Mouse (Mus musculus) naive thymus-derived CD4-positive, alpha-beta T cell, adult 2 months (primary cell): ENCODE measurements around the gene Foxp3.
A peak's percentile ranks its signal among the peaks of the same experiment; 100 is the strongest.

Experiments
- DNase-seq: peaks from one replicate; pipeline ENCODE4 v3.0.0-alpha.2; 2011; ENCODE audit warnings: low read depth

Gene Foxp3

GRCm38 (mm10) chrX:7617889-7618551 lies 44.6 kb downstream of the Foxp3 start:
- DNase-seq: peak; percentile 74

- DNase-seq: no peak
Observed at GRCm38 (mm10) chrX:7632560-7632959, 59.1 kb downstream of the Foxp3 start.

GRCm38 (mm10) chrX:7635101-7635500 lies 61.7 kb downstream of the Foxp3 start:
- no peak for DNase-seq

GRCm38 (mm10) chrX:7638401-7639091 lies 65.1 kb downstream of the Foxp3 start, which contains the start of gene Syp:
Gene Syp (plus strand): TSS chrX:7638471.
- DNase-seq: peak; percentile 77

GRCm38 (mm10) chrX:7639536-7640325 lies 66.3 kb downstream of the Foxp3 start:
- no peak for DNase-seq

- no peak for DNase-seq
Observed at GRCm38 (mm10) chrX:7640785-7641184, 67.3 kb downstream of the Foxp3 start.
